8 mouse cellular contexts compared by ENCODE assay signal in genomic region chr6:99803983-99804904, GRCm38 (mm10).
DNase-seq lines count a peak whose midpoint lies in the region; ATAC-seq and TF ChIP-seq lines count a peak whose summit lies in the region.

No protein-coding gene starts in this region.

- H3K27ac ChIP-seq in cortical plate, adult 2 months (ENCODE audit: insufficient read depth, low read length): no peak overlapping the region

- H3K4me3 ChIP-seq in cortical plate, adult 2 months (ENCODE audit: insufficient read depth, low read length): no peak overlapping the region

- peak; percentile 46 for ATAC-seq in activated CD4-positive, CD25-positive, alpha-beta regulatory T cell, adult 4 months
- ATAC-seq in megakaryocyte-erythroid progenitor cell, adult 5-6 weeks (replicated peaks; ENCODE audit: low FRiP score, low TSS enrichment, poor library complexity, severe bottlenecking): peak; percentile 91

- peak; percentile 94 for DNase-seq in gastrocnemius, postnatal 10 days
- peak; percentile 80 for DNase-seq in induced T-regulatory cell, adult 2 months (ENCODE audit: low read depth)
- DNase-seq in left cerebral cortex, adult 8-10 months (ENCODE audit: low spot score in 2 of 2): peak; percentile 66 to 98
- peak; percentile 83 to 90 for DNase-seq in right cerebral cortex, postnatal 36 days (ENCODE audit: low spot score in 2 of 2)
- DNase-seq in yolk sac, embryonic 10.5 days (ENCODE audit: low spot score): peak; percentile 83

- peak; percentile 97 for TF ChIP-seq CTCF in cortical plate, adult 2 months (IDR thresholded peaks at IDR 0.05; ENCODE audit: extremely low read depth, insufficient read depth, low read length)

- H3K4me1 ChIP-seq in cortical plate, adult 2 months (ENCODE audit: control insufficient read depth, insufficient read depth, low read length): no peaks in the 10 kb centered on the region; the same call in 1 of the 2 replicates

- TF ChIP-seq POLR2A in cortical plate, adult 2 months (IDR thresholded peaks at IDR 0.05; ENCODE audit: extremely low read depth, insufficient read depth, low read length): no peak
